Mouse (Mus musculus): ENCODE measurements at regions not wholly inside any gene's neighbourhood (a gene's known extent, or its start where the extent isn't known, plus 50 kb on each side); places are given as distances from the start of the nearest gene placed in this dataset.
"Not testable (repeated sequence)": the region's sequence is repeated elsewhere in the genome, so short reads cannot be mapped to it uniquely, and the experiment has no call there.

GRCm38 (mm10) chr5:5956716-5957115 is 207.6 kb upstream of the Steap1 start:
- no peak for DNase-seq (ENCODE audit: low spot score in 2 of 2)
- intact Hi-C loops (cut with DNase I) = no loop called here

GRCm38 (mm10) chr5:5955783-5956182 is 206.7 kb upstream of the Steap1 start:
- intact Hi-C loops (cut with DNase I) = no loop called here
- peak; percentile 4 to 5 for DNase-seq (ENCODE audit: low spot score in 2 of 2)

- peak; percentile 7 to 14 for DNase-seq (ENCODE audit: low spot score in 2 of 2)
- intact Hi-C loops (cut with DNase I) = no loop called here
Observed at GRCm38 (mm10) chr5:5925796-5926195, 176.7 kb upstream of the Steap1 start.

GRCm38 (mm10) chr5:5916427-5916826 is 167.3 kb upstream of the Steap1 start:
- intact Hi-C loops (cut with DNase I) = no loop called here
- DNase-seq (ENCODE audit: low spot score in 2 of 2) = no peak

- no peak for DNase-seq (ENCODE audit: low spot score in 2 of 2)
- intact Hi-C loops (cut with DNase I) = no loop called here
Observed at GRCm38 (mm10) chr5:5889376-5889775, 140.2 kb upstream of the Steap1 start.

GRCm38 (mm10) chr5:5873425-5873824 is 124.3 kb upstream of the Steap1 start:
- DNase-seq (ENCODE audit: low spot score in 2 of 2) = no peak
- intact Hi-C loops (cut with DNase I) = no loop called here

- no peak for DNase-seq (ENCODE audit: low spot score in 2 of 2)
- intact Hi-C loops (cut with DNase I) = no loop called here
Observed at GRCm38 (mm10) chr5:5856146-5856724, 107.1 kb upstream of the Steap1 start.

- peak; percentile 33 to 60 for DNase-seq (ENCODE audit: low spot score in 2 of 2)
- intact Hi-C loops (cut with DNase I) = no loop called here
Observed at GRCm38 (mm10) chr5:5845805-5846496, 96.8 kb upstream of the Steap1 start.

- intact Hi-C loops (cut with DNase I) = no loop called here
- DNase-seq (ENCODE audit: low spot score in 2 of 2) = no peak
Observed at GRCm38 (mm10) chr5:5844312-5844711, 95.2 kb upstream of the Steap1 start.

- intact Hi-C loops (cut with DNase I) = no loop called here
- DNase-seq (ENCODE audit: low spot score in 2 of 2) = no peak
Observed at GRCm38 (mm10) chr5:5838767-5839166, 89.6 kb upstream of the Steap1 start.

- intact Hi-C loops (cut with DNase I); DNase-seq (ENCODE audit: low spot score in 2 of 2): not testable (repeated sequence)
Observed at GRCm38 (mm10) chr5:5822666-5823065, 73.5 kb upstream of the Steap1 start.
